Mouse (Mus musculus) cerebellum, adult 2 months (tissue): Measurements from ENCODE around the gene Cdkn1a.

ENCODE experiments used
- CTCF ChIP-seq: fragments of 200-500 bp; IDR thresholded peaks from 2 replicates; pipeline ENCODE4 v1.5.1; 2011; ENCODE audit warnings: low read depth, mild to moderate bottlenecking, control low read depth, low read length, moderate library complexity, borderline replicate concordance; ENCODE audit not compliant: insufficient read depth
- POLR2A ChIP-seq: fragments of 200-500 bp; IDR thresholded peaks from 2 replicates; pipeline ENCODE4 v1.6.1; 2011; ENCODE audit warnings: low read length, control low read depth, borderline replicate concordance; ENCODE audit not compliant: insufficient read depth

DNA sequence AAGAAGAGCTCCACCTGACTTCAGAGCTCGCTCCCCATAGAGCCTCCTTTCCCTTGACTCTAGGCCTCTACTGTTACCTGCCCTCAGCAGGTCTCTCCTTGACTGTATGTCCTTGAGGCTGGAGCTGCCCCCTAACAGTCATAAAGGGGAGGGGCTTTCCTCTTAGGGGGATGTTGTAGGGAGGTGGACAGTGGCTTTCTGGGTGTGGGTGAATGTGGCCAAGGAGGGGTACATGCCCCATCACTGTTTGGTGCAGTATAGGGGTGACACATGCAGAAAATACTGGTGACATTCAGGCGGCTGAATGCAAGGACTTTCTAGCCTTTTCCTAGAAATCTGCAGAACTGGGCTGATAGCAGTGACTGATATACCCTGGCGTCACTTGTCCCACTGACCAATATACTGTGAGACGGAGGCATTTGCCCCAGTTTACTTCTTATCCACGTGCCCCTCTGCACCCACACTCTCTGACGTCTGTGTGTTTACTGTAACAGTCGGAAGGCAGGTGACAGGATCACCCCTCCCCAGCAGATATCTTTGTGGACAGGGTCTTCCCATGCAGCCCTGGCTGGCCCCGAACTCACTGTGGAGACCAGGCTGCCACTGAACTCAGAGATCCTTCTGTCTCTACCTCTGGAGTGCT lies 26.4 kb downstream of the Cdkn1a start:
- TF ChIP-seq POLR2A (no peak), CTCF (no peak)
